Mouse (Mus musculus) granulocyte monocyte progenitor cell, adult 5-6 weeks (primary cell): ENCODE data around the gene Map3k1. TPM values are rescaled to one million over a fixed set of nuclear protein-coding genes. Genes with fewer than 3 reads are reported as not detected.

Experiments used
- ATAC-seq: replicated peaks from 2 replicates; pipeline ENCODE4 v1.8.0; 2016; ENCODE audit warnings: mild to moderate bottlenecking, moderate TSS enrichment, inconsistent platforms; ENCODE audit not compliant: poor library complexity, severe bottlenecking
- total RNA-seq, 2 experiments: library from RNA; stranded (forward) in 1 of 2; stranded (reverse) in 1 of 2; fragments of 200-712, 200-1000 nt in 1 of 2; fragments of >200 nt in 1 of 2; fragmentation: Nextera tagmentation in 1 of 2; gene quantifications; 2 replicates each; pipeline ENCODE4 v1.2.3; 2014 to 2017

The Map3k1 gene
- total RNA-seq, 2 experiments from 2014 or later = 43.6 to 66.2 TPM

GRCm38 (mm10) chr13:111796191-111796920, 12.4 kb downstream of the Map3k1 start:
- peak; percentile 79 for ATAC-seq

- ATAC-seq = no peak
Measured at GRCm38 (mm10) chr13:111792975-111793287, 15.9 kb downstream of the Map3k1 start.

GRCm38 (mm10) chr13:111792130-111792974, 16.4 kb downstream of the Map3k1 start:
- ATAC-seq = 0 out of 2 replicates have a peak, but pooled peaks have one; percentile 7

DNA sequence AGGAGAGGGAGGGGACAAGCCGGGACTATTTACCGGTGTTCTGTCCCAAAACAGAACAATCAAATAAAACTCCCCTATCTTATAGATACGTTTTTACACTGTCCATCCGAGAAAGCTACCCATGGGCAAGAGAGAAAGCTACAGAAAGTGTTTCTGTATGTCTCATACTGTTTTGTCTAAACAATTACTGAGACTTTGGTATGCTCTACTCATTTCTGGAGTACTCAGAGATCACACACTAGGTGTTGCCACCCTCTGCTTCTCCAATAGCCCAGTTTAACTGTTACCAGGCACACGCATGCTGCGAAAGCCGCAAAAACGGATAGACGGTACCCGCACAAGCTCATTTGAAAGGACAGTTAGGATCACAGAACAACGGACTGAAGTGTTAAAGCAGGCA, 17.2 kb downstream of the Map3k1 start:
- no peak for ATAC-seq

DNA sequence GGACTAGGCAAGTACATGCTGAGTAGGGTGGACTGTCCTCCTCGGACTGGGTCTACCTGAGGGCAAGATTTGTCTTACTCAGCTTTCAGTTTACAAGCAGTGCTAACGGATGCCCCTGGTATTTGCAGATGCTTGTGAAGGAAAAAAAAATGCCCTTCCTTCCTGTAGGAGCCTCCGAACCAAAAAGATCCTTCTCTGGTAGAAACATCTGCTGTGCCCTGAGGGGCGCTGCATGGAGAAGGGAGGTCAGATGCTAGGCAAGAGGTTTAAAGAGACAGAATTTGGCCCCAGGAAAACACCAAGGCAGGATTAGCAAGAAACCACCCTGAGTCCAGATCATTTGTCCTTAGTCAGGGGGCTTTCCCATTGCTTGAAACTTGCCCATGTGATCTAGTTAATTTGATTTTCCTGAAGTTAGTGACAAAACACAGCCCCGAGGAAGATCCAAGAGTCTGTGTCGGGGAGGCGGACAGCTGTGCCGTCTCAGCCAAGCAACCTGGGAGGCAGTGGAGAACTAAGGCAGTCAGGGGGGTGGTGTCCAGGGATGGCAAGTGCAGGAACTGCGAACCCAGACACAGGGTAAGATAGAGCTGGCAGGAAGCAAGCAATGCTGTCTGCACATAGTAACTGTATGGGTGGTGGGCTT, 19.2 kb downstream of the Map3k1 start:
- ATAC-seq = 0 out of 2 replicates have a peak, but pooled peaks have one; percentile 8

DNA sequence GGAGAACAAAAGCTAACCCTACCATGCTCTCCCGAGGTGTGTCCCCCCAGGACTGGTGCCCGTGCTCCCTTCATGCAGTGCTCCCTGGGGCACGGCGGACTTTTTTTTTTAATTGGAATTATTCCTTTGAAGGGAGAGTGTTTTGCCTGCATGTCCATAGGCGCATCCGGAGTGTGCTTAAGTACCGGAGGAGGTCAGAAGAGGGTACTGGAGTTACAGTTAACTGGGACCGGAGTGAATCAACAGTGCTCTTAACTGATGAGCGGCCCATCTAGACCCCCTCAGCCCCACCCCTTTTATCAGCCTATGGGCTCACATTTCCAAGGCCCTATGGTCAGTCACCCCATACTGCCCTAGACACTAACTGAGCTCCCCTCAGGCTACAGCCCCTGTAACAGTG, 19.9 kb downstream of the Map3k1 start:
- ATAC-seq = no peak

- peak; percentile 27 for ATAC-seq
Measured at GRCm38 (mm10) chr13:111787857-111788619, 20.8 kb downstream of the Map3k1 start.

- ATAC-seq = no peak
Measured at GRCm38 (mm10) chr13:111786584-111786983, 22.2 kb downstream of the Map3k1 start.

- ATAC-seq = no peak
Measured at GRCm38 (mm10) chr13:111783451-111783850, 25.3 kb downstream of the Map3k1 start.

- no peak for ATAC-seq
Measured at GRCm38 (mm10) chr13:111779471-111779870, 29.3 kb downstream of the Map3k1 start.

- peak; percentile 76 for ATAC-seq
Measured at GRCm38 (mm10) chr13:111778606-111779005, 30.2 kb downstream of the Map3k1 start.

- no peak for ATAC-seq
Measured at GRCm38 (mm10) chr13:111777865-111778264, 30.9 kb downstream of the Map3k1 start.

DNA sequence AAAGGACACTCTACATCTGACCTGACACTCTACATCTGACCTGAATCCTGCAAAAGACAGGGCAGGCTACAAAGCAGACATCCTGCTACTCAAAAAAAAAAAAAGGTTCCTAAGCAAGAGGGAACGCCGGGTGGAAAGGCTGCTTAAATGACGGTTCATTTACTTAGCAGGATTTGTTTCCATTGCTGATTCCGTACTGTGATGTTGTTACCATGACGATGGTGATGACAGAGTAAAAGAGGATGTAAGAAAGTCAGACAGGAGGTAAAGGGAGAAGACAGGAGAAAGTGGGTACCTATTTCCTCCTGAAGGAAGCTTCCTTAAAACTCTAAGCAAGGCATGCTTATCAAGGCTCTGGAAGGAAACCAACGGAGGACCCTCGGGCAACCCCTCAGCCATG, 31.6 kb downstream of the Map3k1 start:
- ATAC-seq = peak; percentile 61

DNA sequence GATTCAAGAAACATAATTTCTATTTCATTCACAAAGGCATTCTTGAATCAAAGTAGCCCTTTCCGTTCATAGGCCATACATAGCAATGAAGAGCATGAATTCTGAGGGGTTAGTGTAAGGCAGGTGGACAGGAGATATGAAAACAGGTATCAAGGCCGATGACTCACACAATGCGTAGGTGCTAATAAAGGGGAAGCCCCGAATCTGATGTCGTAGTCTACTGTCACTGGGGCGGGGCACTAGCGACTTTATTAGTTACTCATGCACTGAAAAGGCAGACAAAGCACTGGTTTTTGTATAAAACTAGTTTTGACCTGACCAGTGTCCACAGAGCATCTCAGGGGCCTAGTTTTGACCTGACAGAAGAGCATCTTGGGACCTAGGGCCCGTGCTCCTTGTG, 36.7 kb downstream of the Map3k1 start:
- no peak for ATAC-seq

DNA sequence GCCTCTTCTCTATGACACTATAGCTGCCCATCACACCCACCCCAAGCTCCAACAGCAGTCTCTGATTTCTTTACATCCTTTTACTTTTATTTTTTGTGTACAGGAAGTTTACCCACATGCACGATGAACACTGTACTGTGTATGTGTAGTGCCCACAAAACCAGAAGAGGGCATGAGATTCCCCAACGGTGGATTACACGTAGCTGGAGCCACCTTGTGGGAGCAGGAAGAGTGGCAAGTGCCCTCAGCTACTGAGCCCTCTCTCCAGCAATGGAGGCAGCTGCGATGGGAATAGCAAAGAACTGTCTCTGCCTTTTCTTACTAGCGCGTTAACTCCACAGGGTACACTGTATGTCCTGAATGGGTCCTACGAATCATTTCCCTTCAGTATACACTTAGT, 37.6 kb downstream of the Map3k1 start:
- ATAC-seq = peak; percentile 97

DNA sequence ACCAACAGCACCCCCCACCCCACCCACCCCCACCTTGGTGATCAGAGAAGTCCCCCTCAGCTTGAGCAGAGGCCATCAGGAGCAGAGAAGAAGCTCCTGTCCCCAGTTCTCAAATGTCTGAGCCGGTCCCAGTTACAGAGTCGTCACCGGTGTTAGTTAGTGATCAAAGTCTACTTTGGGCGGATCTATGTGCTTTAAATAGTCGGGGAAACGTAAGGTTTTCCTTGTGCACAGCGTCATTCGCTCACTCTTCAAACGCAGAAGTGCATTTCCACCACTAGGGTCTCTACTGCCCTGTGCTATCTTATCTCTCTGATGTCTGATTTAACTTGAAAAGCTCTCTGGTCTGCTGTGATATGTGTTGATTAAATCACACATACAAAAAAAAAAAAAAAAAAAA, 38.0 kb downstream of the Map3k1 start:
- no peak for ATAC-seq

- ATAC-seq = no peak
Measured at GRCm38 (mm10) chr13:111762526-111762925, 46.3 kb downstream of the Map3k1 start.

DNA sequence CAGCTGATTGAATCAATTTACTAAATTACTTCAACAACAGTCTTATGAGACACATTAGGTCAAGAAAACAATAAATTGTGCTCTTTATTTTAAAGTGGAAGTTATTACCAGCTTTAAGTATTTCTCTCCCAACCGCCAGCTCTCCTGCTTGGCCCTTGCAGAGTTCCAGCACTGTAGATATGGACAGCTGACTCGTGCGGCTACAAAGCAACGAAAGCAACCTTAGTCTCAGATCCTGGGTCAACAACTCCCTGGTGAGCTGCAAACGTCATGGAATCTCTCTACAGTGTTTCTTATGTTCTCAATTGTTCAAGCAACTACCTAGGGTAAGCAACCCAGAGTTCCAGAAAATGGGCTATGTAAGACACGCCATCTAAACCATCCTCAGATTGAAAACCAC, 51.8 kb downstream of the Map3k1 start:
- no peak for ATAC-seq

DNA sequence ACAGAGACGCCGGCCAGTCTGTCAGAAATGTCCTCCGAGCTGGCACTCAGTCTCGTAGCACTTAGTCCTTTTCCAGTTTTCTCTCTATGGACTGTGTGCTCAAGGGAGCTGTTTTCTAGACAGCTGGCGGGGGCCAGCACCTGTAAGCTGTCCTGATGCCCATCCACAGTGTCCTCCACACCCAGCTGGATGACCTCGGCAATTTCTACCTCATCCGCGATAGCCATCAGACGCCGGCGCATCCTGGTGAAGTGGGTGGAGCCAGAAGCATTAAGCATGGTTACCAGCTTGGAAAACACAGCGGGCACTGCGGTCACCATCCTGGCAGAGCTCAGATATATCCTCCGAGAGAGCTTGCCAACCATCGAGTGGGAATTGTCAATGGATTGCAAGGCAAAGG, 52.9 kb downstream of the Map3k1 start:
- ATAC-seq = no peak

GRCm38 (mm10) chr13:111755377-111755776, 53.4 kb downstream of the Map3k1 start:
- no peak for ATAC-seq
